Mouse (Mus musculus) liver, embryonic 14.5 days (tissue): ENCODE measurements around the gene Adcy6.

Experiments
- CTCF ChIP-seq: IDR thresholded peaks from 2 replicates; pipeline ENCODE4 v1.5.1; 2016; ENCODE audit warnings: antibody characterized with exemption, low read depth, control low read depth
- EP300 ChIP-seq: IDR thresholded peaks from 2 replicates; pipeline ENCODE4 v1.6.1; 2016; ENCODE audit warnings: antibody characterized with exemption, low read depth

- no peak for TF ChIP-seq CTCF
- TF ChIP-seq EP300: no peak
Measured at GRCm38 (mm10) chr15:98543341-98543740, 66.5 kb downstream of the Adcy6 start.
